Mouse (Mus musculus) bone marrow macrophage, adult 2 months (primary cell): ENCODE measurements around the gene Gm49337. TPM values are rescaled to one million over a fixed set of nuclear protein-coding genes. Genes with fewer than 3 reads are reported as not detected.

ENCODE experiments used
- H3K27ac ChIP-seq: 2 replicates; pipeline ENCODE4 v1.5.1; 2012; ENCODE audit warnings: low read depth, low read length; ENCODE audit not compliant: insufficient read depth
- H3K4me1 ChIP-seq: 2 replicates; pipeline ENCODE4 v1.6.1; 2012; ENCODE audit warnings: low read length; ENCODE audit not compliant: control insufficient read depth, insufficient read depth
- H3K4me3 ChIP-seq: 2 replicates; pipeline ENCODE4 v1.5.1; 2012; ENCODE audit warnings: mild to moderate bottlenecking, low read length, moderate library complexity; ENCODE audit not compliant: insufficient read depth
- CTCF ChIP-seq: IDR thresholded peaks from 2 replicates; pipeline ENCODE4 v1.5.1; 2012; ENCODE audit warnings: low read depth, mild to moderate bottlenecking, low read length, moderate library complexity
- POLR2A ChIP-seq: IDR thresholded peaks from 2 replicates; pipeline ENCODE4 v1.6.1; 2012; ENCODE audit warnings: mild to moderate bottlenecking, low read depth, low read length, borderline replicate concordance
- polyA plus RNA-seq: library from polyadenylated mRNA; stranded (reverse); fragments of >200 nt; gene quantifications from 2 replicates; pipeline ENCODE4 v1.2.4, GENCODE M21; 2012; ENCODE audit not compliant: missing spikeins, insufficient read depth, insufficient read length

The Gm49337 gene
- polyA plus RNA-seq, 1 experiment, result not detected

DNA sequence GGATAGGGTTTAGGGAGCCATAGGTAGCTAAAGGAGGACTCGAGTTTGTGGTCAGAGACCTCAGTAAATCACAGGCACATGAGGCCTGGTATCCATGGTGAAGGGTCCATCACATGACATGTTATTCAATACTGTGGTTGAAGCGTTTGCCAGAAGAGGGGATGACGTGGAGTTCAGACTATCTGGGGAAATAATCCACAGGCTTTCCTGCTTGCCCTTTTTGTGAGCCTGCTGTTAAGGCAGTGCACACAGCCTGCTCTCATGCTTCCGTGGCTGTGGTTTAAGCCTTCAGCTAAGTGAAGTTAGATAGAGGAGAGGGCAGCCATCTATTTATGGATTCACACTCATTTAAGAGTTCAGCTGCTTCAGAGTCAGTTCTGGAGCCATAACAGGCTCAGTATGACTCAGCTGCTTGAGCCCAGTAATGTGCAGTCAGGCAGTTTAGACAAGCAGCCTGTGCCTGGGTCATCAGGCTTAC is 127.7 kb downstream of the Gm49337 start:
- Histone ChIP-seq H3K27ac (peak overlapping the region; percentile 90), H3K4me3 (no peak overlapping the region)

DNA sequence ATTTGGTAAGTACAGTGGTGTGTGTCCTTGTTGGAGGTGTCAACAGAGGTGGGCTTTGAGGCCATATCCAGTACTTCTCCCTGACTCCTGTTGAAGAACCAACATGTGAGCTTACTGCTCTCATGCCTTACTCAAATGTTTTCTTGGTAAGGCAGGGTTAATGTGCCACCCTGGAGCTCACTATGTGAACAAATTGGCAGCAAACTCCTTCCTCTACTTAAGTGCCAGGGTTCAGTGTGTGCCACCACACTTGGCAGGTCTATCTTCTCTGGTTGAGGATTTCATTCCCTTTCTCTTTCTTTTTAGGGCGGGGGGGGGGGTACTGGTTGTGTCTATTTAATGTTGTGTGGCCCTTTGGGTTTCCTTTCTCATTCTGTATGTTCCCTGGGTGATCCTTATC is 131.4 kb downstream of the Gm49337 start:
- no peak overlapping the region for H3K4me3 ChIP-seq
- H3K4me1 ChIP-seq, result peaks cover 28% of the 10 kb centered on the region
- H3K27ac ChIP-seq, result no peak overlapping the region
- TF ChIP-seq POLR2A, result no peak
- no peak for TF ChIP-seq CTCF

More for the DNA sequence above, 127.7 kb downstream of the Gm49337 start:
- no peak for TF ChIP-seq CTCF
- no peak for TF ChIP-seq POLR2A
- peaks cover 32% of the 10 kb centered on the region for H3K4me1 ChIP-seq

DNA sequence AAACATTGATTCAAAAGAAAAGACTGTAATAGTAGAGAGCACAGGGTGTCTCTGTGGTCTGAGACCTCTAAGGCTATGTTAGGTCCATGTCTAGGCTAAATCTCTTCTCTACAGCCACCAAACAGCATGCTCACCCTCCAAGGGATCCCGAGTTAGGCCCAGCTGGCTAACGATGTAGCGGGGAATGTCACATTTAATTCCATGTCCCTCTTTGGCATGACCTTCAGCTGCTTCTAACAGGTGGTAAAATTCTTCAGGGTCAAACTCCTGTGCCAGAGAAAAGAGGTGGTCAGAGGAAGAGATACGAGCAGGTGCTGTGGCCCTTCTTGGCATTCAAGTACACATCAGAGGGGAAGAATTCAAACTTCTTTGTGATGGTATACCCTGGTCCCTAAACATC is 144.4 kb downstream of the Gm49337 start:
- Histone ChIP-seq H3K4me1 (no peaks in the 10 kb centered on the region), H3K27ac (no peak overlapping the region), H3K4me3 (no peak overlapping the region)
- TF ChIP-seq POLR2A (no peak), CTCF (no peak)

DNA sequence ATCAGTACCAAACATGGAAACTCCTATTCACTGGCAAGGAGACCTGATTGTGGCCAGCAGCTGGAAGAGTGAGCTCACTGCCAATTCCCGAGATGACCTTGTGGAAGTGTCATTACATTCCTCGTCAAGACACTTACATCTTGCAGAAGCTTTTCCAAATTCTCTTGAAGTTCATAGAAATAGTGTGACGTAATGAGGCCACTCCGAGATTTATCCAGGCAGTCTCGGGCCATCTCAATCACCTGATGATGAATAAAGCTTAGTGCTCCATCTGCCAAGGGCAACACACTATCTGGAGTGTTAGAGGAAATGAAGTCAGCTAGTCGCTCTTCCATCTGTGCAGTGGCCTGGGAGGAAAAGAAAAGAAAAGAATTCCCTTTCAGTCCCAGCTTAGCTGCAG is 148.9 kb downstream of the Gm49337 start:
- Histone ChIP-seq H3K27ac (no peak overlapping the region), H3K4me1 (no peaks in the 10 kb centered on the region), H3K4me3 (no peak overlapping the region)
- no peak for TF ChIP-seq CTCF
- TF ChIP-seq POLR2A, result no peak

DNA sequence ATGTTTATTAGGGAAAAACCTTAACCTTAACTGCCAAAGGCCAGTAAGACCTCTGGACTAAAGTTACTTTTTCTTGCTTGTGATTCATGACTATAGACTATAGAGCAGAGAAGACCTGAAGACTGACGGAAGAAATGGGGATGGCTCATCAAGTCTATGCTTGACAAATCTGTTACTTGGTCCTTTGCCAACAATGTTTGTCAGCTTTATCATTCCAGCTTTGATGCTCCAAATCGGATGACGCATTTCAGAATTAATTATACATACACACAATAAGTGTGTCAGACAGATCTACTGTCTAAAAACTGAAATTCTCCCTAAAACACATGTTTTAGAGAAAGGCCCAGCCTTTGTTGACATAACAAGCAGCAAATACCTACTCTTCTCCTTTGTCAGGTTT is 156.1 kb downstream of the Gm49337 start:
- Histone ChIP-seq H3K4me1 (no peaks in the 10 kb centered on the region), H3K4me3 (no peak overlapping the region), H3K27ac (no peak overlapping the region)
- TF ChIP-seq POLR2A (no peak), CTCF (no peak)

DNA sequence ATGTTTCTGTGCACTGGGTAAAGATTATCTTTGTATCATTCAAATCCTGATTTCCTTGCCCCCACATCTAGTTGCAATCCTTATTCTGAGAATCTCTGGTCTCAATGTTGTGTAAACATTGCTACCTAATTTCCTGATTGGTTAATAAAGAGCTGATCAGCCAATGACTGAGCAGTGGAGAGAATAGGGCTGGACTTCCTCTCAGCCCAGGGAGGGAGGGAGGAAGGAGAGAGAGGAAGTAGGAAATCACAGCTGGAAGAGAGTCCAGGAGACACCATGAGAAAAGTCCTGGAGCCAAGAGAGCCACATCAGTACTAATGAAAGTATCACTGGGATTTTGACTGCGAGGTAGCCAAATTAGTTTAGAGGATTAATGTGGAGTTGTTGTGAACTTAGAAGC is 163.1 kb downstream of the Gm49337 start:
- Histone ChIP-seq H3K4me1 (peaks cover 3% of the 10 kb centered on the region), H3K27ac (no peak overlapping the region), H3K4me3 (no peak overlapping the region)
- TF ChIP-seq POLR2A (no peak), CTCF (no peak)

DNA sequence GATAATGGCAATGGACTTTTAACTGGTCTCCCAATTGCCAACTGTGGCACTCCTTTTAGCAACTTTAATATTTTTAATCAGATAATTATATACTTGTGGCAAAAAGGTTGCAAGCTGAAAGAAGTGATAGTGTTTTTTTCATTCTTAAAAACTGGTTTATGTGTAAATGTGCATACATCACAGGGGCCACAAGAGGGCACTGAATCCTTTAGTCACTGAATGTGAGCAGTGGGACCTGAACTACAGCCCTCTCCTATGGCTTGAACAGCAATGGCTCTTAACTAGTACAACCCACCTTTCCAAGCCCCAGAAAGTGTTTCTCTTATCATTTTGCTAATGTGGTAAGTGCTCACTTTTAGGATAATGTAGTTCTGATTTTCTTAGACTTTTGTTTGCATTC is 168.9 kb downstream of the Gm49337 start:
- no peak for TF ChIP-seq POLR2A
- TF ChIP-seq CTCF, result no peak
- Histone ChIP-seq H3K4me1 (no peaks in the 10 kb centered on the region), H3K4me3 (no peak overlapping the region), H3K27ac (no peak overlapping the region)

Other genes with a start within 250 kb of the Gm49337 start
- gene Dmbx1, start 233.5 kb upstream of the Gm49337 start, polyA plus RNA-seq, result not detected in 2 replicates
- gene Faah, start 155.5 kb upstream of the Gm49337 start, polyA plus RNA-seq, result not detected in 2 replicates
- gene Nsun4, start 119.5 kb upstream of the Gm49337 start, polyA plus RNA-seq, result 12.4 and 12.8 TPM in 2 replicates
- gene Uqcrh, start 98.3 kb upstream of the Gm49337 start, polyA plus RNA-seq, result 470 and 523 TPM in 2 replicates
- 28.2 and 29.0 TPM in 2 replicates for gene Lrrc41, start 98.1 kb upstream of the Gm49337 start, polyA plus RNA-seq
- 10.0 and 11.7 TPM in 2 replicates for gene Rad54l, start 49.7 kb upstream of the Gm49337 start, polyA plus RNA-seq
- 22.3 and 24.0 TPM in 2 replicates for gene Pomgnt1, start 49.5 kb upstream of the Gm49337 start, polyA plus RNA-seq
- 0.12 and 0.13 TPM in 2 replicates for gene Lurap1, start 22.0 kb upstream of the Gm49337 start, polyA plus RNA-seq
- not detected in 2 replicates for gene Tspan1, start 5.8 kb upstream of the Gm49337 start, polyA plus RNA-seq
- gene 1700042G07Rik, start within 50 bp of the Gm49337 start, polyA plus RNA-seq, result not detected in 2 replicates
- gene Pik3r3, start 48.2 kb downstream of the Gm49337 start, polyA plus RNA-seq, result 0.33 and 1.0 TPM in 2 replicates